Mouse (Mus musculus): Measurements from ENCODE around the gene Nfix.

Nfix gene

DNA sequence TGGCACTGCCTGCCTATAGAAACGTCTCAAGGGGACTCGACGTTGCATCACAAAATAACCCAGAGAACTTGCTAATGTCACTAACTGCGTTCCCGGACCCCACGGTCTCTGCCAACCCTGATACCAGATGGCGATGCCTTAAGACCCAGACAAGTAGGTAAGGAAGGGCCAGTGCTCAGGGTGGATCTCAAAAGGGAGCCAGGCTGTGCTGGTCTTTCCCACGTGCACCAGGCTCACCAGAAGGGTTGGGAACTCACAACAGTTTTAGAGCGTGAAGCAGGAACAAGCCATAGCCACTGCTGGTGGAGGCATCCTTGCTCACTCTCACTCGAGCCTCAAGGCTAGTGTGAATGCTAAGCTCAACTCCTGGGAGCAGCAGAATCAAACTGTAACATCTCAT lies 32.9 kb downstream of the Nfix start:
- no peak for DNase-seq (ENCODE audit: low read depth, low spot score)

- DNase-seq (ENCODE audit: low read depth, low spot score), result no peak
Observed at GRCm38 (mm10) chr8:84766422-84766821, 33.7 kb downstream of the Nfix start.

- no peak for DNase-seq (ENCODE audit: low read depth, low spot score)
Observed at GRCm38 (mm10) chr8:84765629-84766028, 34.5 kb downstream of the Nfix start.

- DNase-seq (ENCODE audit: low read depth, low spot score), result no peak
Observed at GRCm38 (mm10) chr8:84764870-84765495, 35.2 kb downstream of the Nfix start.

GRCm38 (mm10) chr8:84764100-84764499 lies 36.0 kb downstream of the Nfix start:
- DNase-seq (ENCODE audit: low read depth, low spot score), result no peak

- DNase-seq (ENCODE audit: low read depth, low spot score), result no peak
Observed at GRCm38 (mm10) chr8:84760901-84761300, 39.2 kb downstream of the Nfix start.

DNA sequence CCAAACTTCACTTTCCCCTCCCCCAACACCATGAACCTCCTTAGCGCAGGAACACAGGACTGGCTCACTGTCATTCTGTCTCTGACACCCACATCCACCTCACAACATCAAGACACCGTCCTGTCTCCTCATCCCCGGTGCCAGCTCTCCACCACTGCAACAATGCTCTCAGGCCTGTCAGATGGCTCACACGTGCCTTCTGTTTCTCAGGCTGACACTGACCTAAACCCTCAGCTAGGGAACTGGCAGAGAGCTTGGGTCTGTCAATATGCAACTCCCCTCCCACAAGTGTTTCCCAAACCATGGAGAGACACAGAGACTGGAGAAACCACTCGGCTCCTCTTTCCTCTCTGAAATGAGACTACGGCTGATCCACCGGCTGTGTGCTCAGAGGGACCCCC lies 39.7 kb downstream of the Nfix start:
- DNase-seq (ENCODE audit: low read depth, low spot score), result no peak

GRCm38 (mm10) chr8:84759718-84760117 lies 40.4 kb downstream of the Nfix start:
- DNase-seq (ENCODE audit: low read depth, low spot score), result no peak

GRCm38 (mm10) chr8:84759126-84759525 lies 41.0 kb downstream of the Nfix start:
- no peak for DNase-seq (ENCODE audit: low read depth, low spot score)

DNA sequence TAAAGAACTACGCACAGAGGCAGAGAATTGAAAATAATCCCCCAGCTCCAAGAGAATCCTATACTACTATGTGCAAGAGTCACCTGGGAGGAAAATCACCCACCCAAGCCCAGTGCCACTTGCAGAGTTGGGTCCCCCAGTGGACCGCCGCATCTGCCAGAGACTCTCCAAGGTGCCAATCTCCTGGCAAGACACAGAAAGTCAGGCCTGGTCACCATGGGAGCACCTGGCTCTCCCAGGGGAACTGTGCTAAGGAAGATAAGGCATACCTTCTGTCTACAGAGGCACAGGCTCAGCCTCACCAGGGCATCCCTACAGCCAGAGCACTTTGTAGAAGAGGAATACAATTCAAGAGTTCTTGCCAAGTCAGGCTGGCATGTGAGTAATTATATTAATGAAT lies 41.8 kb downstream of the Nfix start:
- DNase-seq (ENCODE audit: low read depth, low spot score), result no peak

GRCm38 (mm10) chr8:84757501-84757900 lies 42.6 kb downstream of the Nfix start:
- no peak for DNase-seq (ENCODE audit: low read depth, low spot score)

DNA sequence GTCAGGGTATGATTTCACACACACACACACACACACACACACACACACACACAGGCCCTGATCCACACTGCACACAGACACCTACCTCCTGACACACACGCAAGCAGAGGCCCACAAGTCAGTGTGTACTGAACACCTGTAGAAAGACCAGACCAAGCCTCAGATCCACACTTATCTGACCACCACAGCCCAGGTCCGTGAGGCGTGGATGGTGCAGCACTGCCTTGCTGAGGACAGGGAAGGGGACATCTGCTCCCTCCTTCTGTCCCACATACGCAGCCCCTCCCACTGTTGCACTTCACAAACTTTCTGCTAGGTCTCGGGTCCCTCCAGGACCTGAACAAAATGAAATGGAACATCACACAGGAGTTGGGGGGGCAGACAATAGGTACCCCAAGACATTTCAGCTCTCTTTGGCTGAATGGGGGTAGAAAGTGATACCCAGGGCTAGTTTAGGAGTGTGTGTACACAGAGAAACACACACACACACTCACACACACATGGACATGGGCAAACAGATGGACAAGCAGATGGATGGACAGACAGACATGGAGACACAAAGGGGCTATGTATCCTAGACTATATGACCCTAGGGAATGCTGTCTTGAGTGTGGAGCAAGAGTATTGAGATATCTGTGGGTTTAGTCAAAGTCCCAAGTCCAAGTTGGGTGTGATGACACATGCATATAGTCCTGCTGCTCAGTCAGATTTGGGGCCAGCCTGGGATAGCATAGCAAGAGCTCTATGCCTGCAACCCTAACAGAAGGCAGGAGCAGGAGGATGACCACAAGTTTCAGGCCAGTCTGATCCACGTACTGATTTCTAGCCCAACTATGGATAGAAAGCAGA lies 47.2 kb downstream of the Nfix start:
- no peak for DNase-seq (ENCODE audit: low read depth, low spot score)

DNA sequence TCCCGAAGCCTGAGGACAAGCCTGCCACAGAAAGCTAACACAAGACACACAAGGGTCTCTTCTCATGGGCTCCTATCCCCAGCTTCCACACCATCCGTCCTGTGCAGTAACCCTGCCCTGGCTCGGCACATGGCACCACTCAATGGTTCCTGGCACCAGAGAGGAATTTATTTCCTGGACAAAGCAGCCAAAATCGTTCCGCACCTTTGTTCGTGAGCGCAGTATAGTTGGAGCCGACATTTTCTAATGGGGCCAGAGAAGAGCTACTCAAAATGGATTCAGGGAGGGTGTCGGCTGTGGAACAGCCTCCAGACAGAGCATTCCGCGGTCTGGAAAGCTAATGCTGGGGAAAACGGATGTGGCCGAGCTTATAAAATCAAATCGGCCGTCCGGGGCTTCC lies 50.6 kb downstream of the Nfix start:
- no peak for DNase-seq (ENCODE audit: low read depth, low spot score)

DNA sequence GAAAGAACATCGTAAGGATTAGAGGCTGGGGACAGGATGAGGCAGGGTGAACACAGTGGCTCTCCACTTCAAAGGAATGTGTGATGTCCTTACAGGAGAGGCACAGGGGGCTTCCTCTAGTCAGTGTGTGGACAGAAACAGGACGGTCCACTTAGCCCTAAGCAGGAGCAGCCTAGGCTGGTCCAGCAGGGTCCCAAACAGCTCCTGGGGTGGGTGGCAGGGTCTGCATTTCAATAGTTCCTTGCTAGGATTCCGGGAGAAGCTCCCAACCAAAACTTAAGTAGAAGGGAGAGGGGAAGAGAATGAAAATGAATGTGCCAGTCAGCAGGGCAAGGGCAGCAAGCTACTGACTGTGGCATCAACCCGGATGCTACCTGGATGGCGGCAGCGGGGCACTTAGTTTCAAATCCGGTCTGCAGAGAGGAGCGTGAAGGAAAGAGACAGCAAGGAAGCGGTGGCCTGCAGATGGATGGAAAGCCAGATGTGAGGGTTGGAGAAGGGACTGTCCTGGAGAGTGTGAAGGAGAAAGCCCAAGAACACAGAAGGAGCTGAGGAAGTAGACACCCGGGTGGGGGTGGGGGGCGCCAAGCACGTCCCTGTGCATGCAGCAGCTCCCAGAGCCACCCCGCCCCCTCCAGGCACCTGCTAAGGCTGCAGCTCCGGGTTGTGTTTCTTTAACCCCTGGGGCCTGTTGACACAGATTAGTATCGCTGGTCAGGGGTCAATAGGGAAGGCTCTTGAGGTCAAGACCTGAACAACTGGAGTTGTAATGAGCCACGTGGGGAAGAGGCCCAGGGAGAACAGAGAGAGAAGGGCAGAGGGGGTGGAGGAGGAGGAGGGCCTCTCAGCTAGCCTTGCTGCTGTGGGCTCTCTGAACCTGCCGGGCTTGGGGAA lies 54.9 kb downstream of the Nfix start:
- DNase-seq (ENCODE audit: low read depth, low spot score), result no peak

GRCm38 (mm10) chr8:84743517-84744420 lies 56.4 kb downstream of the Nfix start:
- no peak for DNase-seq (ENCODE audit: low read depth, low spot score)

DNA sequence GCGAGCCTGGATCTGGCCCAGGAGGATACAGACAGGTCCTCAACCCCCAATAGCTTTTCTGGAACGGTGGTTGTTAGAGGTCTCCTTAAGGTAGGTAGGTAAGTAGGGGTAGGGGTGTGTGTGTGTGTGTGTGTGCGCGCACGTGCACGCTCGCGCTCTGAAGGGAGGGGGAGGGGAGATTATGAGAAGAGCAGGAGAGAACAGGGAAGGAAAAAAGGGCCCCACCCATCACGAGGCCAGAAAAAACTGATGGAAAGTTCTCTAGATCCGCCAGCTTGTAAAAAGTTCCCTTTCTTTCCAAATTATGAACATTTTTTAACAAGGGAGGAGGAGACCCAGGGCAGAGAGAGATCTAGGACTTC lies 57.1 kb downstream of the Nfix start:
- DNase-seq (ENCODE audit: low read depth, low spot score), result no peak

GRCm38 (mm10) chr8:84742171-84743053 lies 57.7 kb downstream of the Nfix start:
- DNase-seq (ENCODE audit: low read depth, low spot score), result no peak

DNA sequence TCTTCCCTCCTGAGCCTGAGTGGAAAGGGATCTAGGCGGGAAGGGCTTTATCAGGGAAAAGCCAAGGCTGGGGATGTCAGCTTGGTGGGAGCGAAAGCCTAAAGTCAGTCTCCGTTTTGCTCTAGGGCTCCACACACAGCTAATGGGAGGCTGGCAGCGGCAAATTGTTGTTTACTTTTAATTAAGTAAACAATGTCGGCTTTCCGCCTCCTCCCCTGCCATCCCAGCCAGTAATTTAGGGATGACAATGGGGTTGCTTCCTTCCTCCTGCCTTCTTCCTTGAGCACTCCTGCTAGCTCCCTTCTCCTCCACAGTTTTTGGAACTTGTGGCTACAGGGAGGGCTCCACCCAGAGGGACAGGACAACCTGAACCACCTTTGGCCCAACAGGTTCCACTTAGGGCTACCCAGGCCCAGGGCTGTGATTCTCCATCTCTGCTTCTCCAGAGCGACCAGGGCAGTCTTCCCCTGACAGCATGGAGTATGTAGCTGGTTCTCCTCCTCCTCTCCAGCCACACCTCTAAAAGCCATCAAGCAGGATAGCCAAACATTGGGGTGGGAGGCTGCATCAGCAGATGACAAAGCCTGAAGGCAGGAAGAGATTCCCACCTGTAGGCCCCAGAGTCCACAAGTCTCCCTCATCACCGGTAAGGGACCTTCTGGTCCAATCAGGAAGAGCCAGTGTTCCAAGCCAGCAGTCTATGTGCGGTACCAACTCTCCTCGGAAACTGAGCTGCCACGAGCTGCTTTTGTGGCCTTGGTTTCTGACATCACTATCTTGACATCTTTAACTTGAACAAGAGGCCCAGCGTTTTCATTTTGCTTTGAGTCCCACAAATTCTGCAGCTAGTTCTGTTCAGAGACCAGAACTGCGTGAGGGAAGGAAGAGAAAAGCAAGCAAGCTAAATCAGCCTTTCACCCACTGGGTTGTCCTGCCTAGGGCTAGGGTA lies 59.0 kb downstream of the Nfix start:
- no peak for DNase-seq (ENCODE audit: low read depth, low spot score)

DNA sequence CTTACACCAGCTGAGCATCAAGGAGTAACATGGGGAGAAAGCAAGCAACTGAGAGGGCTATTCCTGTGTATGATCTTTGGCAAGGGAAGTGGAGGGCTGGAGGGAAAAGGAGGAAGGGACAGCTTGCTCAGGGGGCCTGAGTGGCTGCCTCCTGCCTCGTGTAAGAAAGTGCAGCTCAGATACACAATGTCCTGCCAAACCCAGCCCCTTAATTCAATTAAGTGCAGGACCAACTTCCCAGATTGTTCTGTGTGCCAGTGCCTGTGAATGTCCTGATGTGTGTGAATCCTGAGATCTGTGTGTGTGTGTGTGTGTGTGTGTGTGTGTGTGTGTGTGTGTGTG lies 60.8 kb downstream of the Nfix start:
- DNase-seq (ENCODE audit: low read depth, low spot score), result no peak

Measured in telencephalon, adult 2 months (tissue).